Mouse (Mus musculus) heart, embryonic 14.5 days (tissue): Measurements from ENCODE around the gene Kcnj16. TPM values are rescaled to one million over a fixed set of nuclear protein-coding genes. Genes with fewer than 3 reads are reported as not detected.
A peak's percentile ranks its signal among the peaks of the same experiment; 100 is the strongest.

Source experiments
- ATAC-seq: fragments of 200-750 bp; cut with Nextera tagmentation; 2 replicates; pipeline ENCODE4 v1.8.0; 2017; ENCODE audit warnings: low read depth, moderate TSS enrichment; ENCODE audit not compliant: insufficient number of reproducible peaks, insufficient read depth, low FRiP score
- H3K27ac ChIP-seq, 2 experiments: fragments of 200-500 bp in 1 of 2; fragments of 300-500 bp in 1 of 2; sonication (generic) in 1 of 2; replicated peaks in 1 of 2; 2 replicates each; pipeline ENCODE4 v1.5.1; 2012 to 2014; ENCODE audit warnings: low read depth in 2 of 2, low read length in 2 of 2, control low read depth in 1 of 2, mild to moderate bottlenecking in 1 of 2, mixed read lengths in 1 of 2; ENCODE audit not compliant: control insufficient read depth in 1 of 2, insufficient read depth in 1 of 2
- H3K27me3 ChIP-seq: fragments of 300-500 bp; sonication (generic); 2 replicates; pipeline ENCODE4 v1.6.1; 2014; ENCODE audit warnings: mild to moderate bottlenecking, low read length, control low read depth; ENCODE audit not compliant: control insufficient read depth, insufficient read depth
- H3K36me3 ChIP-seq: fragments of 300-500 bp; sonication (generic); 2 replicates; pipeline ENCODE4 v1.6.1; 2014; ENCODE audit warnings: mild to moderate bottlenecking, control low read depth, low read length, mixed read lengths; ENCODE audit not compliant: control insufficient read depth, insufficient read depth
- H3K4me1 ChIP-seq, 2 experiments: fragments of 200-500 bp in 1 of 2; fragments of 300-500 bp in 1 of 2; sonication (generic) in 1 of 2; 2 replicates each; pipeline ENCODE4 v1.6.1; 2012 to 2014; ENCODE audit warnings: low read length in 2 of 2, control low read depth in 1 of 2, mixed read lengths in 1 of 2; ENCODE audit not compliant: control insufficient read depth in 2 of 2, insufficient read depth in 2 of 2
- H3K4me2 ChIP-seq: fragments of 300-500 bp; sonication (generic); 2 replicates; pipeline ENCODE4 v1.6.1; 2014; ENCODE audit warnings: mild to moderate bottlenecking, low read length
- H3K4me3 ChIP-seq, 2 experiments: fragments of 200-500 bp in 1 of 2; fragments of 300-500 bp in 1 of 2; sonication (generic) in 1 of 2; 2 replicates each; pipeline ENCODE4 v1.5.1; 2012 to 2014; ENCODE audit warnings: low read length in 2 of 2, mild to moderate bottlenecking in 2 of 2, control low read depth in 1 of 2, low read depth in 1 of 2, moderate library complexity in 1 of 2; ENCODE audit not compliant: control insufficient read depth in 1 of 2, insufficient read depth in 1 of 2
- H3K9ac ChIP-seq: fragments of 300-500 bp; sonication (generic); 2 replicates; pipeline ENCODE4 v1.6.1; 2014; ENCODE audit warnings: mild to moderate bottlenecking, low read length
- H3K9me3 ChIP-seq: fragments of 300-500 bp; sonication (generic); 2 replicates; pipeline ENCODE4 v1.6.1; 2016; ENCODE audit warnings: low read length, control low read depth; ENCODE audit not compliant: control insufficient read depth
- WGBS: fragments of 180-500 bp; shearing (Covaris S2); extraction: QIAGEN DNeasy Blood & Tissue Kit; methylation state at CpG from one replicate; pipeline ENCODE4 v1.1.7; 2014; 5-methylcytosine and 5-hydroxymethylcytosine counted together
- polyA plus RNA-seq: library from polyadenylated mRNA; unstranded; fragments of >200 nt; fragmentation: Nextera tagmentation; extraction: Ambion mirVana; gene quantifications from 2 replicates; pipeline ENCODE4 v1.2.1, GENCODE M21; 2014

The Kcnj16 gene
- not detected in 2 replicates for polyA plus RNA-seq

DNA sequence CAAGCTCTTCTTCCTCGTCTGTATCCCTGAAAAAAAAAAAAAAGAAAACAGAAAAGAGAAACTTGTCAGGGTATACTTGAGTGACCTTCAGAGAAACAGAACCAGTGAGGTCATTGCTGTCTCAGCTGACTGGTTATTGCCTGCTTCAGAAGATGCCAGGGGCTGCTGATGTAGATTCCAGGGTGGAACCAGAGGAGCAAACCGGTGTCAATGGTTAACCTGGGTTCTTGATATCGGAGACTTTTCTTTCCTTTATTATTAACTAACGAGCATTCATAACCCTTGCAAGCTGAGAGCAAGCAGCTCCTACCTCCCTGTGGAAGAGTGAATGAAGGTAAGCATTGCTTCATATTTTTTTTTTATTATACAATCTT is at the start of gene Kcnj16:
TSS of gene Kcnj16 (plus strand) at position 272 of the 374 bp plus-strand sequence.
- no peak within 1 kb of the TSS for H3K4me2 ChIP-seq
- WGBS: 70% methylated on average over 4 of the region's 4 CpGs
- no peaks in the 10 kb centered on the region for H3K4me1 ChIP-seq
- H3K4me3 ChIP-seq: no peak within 1 kb of the TSS
- ATAC-seq: no peak
- H3K9ac ChIP-seq: no peak within 1 kb of the TSS
- no peak within 1 kb of the TSS for H3K27ac ChIP-seq
- H3K27me3 ChIP-seq: no peaks in the 10 kb centered on the region
- no peaks in the 10 kb centered on the region for H3K36me3 ChIP-seq
- no peaks in the 10 kb centered on the region for H3K9me3 ChIP-seq

DNA sequence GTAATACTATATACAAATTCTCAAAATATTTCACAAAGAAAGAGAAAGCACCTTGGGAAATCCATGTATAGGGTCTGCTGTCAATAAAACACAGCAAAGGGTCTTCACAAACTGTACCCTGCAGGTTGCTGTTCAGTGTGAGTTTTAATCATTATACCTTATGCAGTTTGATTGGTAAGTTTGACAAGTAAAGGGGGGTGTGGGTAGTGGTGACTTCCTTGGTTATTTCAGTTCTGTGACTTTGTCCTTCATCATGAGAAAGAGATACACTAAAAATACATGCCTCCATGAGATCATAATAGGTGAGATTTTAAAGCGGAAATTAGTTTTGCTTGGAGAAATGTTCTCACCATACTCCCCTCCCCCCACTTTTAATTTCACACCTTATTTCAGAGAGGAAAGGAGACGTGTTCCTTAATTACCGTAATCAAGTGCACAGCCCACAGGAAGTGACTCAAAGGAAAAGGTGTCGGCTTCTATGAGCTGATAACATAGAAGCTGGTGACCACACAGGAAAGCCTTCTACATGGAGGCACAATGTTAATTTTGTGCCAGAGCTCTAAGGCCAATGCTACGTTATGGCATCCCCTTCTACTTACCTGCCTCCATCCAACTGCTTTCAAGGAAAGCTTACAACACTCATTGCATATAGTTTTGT is 48.9 kb upstream of the Kcnj16 start:
- WGBS: 55% methylated on average over 5 of the region's 5 CpGs
- no peak overlapping the region for H3K9ac ChIP-seq
- H3K4me2 ChIP-seq: no peak overlapping the region
- H3K27ac ChIP-seq: no peak overlapping the region
- H3K4me1 ChIP-seq: no peaks in the 10 kb centered on the region
- no peaks in the 10 kb centered on the region for H3K36me3 ChIP-seq
- H3K4me3 ChIP-seq: no peak overlapping the region
- ATAC-seq: no peak
- H3K9me3 ChIP-seq: no peaks in the 10 kb centered on the region
- H3K27me3 ChIP-seq: no peaks in the 10 kb centered on the region

DNA sequence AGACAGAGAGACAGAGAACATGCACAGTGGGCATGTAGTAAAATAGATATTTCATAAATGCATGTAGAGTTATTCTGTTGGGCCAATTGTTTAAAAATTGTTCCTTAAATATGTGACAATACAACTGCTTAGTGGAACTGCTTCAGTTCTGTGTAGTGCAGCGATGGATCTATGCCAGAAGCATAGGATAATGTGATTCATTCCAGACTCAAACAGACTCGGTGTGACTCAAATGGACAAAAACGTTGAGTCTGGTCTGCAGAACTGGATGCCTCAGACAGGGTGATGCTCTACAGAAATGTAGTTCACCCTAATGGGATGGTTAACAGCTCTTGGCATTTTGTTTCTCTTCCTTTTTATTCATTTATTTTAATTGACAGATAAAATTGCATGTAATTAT is 32.1 kb upstream of the Kcnj16 start:
- Histone ChIP-seq H3K36me3 (no peaks in the 10 kb centered on the region), H3K27me3 (no peaks in the 10 kb centered on the region), H3K4me3 (no peak overlapping the region), H3K4me2 (no peak overlapping the region), H3K9me3 (no peaks in the 10 kb centered on the region), H3K27ac (no peak overlapping the region), H3K4me1 (no peaks in the 10 kb centered on the region), H3K9ac (no peak overlapping the region)
- ATAC-seq: no peak
- WGBS: 48% methylated on average over 3 of the region's 3 CpGs

DNA sequence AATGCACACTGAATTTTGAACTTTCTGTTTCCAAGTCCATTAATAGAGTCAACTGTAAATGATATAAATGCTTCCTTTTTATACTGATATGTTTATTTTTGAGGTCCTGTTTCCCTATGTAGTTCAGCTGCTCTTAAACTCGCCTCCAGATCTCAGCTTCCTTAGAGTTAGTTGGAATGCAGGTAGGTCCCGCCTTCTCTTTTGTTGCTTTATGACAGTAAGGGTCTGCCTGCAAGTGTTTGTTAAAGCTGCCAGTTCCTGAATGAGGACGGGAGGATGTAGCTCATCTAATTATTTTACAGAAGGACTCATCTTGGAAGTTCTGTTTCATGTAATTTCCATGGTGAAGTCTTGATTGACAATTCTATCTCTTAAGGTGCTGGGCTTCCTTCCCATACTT is 25.6 kb upstream of the Kcnj16 start:
- no peaks in the 10 kb centered on the region for H3K27me3 ChIP-seq
- ATAC-seq: no peak
- H3K4me2 ChIP-seq: no peak overlapping the region
- no peak overlapping the region for H3K9ac ChIP-seq
- no peaks in the 10 kb centered on the region for H3K9me3 ChIP-seq
- no peaks in the 10 kb centered on the region for H3K36me3 ChIP-seq
- H3K4me3 ChIP-seq: no peak overlapping the region
- WGBS: 35% methylated on average over 3 of the region's 3 CpGs
- H3K27ac ChIP-seq: peak overlapping the region; percentile 31 to 70; a peak in 3 of 4 replicates
- H3K4me1 ChIP-seq: peaks cover 5 to 6% of the 10 kb centered on the region in 2 experiments

DNA sequence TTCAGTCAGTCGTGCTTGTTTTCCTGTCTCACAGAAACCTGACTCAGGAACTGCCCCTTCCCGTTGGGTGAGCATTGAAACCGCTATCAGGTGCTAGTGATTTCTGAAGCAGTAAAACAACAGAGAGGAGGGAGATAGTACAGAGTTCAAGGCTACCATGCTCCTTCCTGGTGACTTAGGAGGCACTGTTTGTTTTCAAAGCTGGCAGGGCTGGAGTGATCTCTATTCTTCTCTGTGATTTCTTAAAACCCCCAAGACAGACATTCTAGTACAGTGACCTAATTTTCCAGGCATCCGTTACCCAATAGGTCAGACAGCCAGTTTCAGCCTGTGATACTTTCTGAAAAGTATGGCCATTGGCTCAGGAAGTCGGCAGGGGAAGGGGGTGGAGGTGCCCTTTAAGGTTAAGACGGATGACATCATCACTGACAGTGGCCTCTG is 25.1 kb upstream of the Kcnj16 start:
- peaks cover 5 to 6% of the 10 kb centered on the region in 2 experiments for H3K4me1 ChIP-seq
- peak overlapping the region; percentile 31 to 70; a peak in 3 of 4 replicates for H3K27ac ChIP-seq
- no peaks in the 10 kb centered on the region for H3K36me3 ChIP-seq
- no peak overlapping the region for H3K4me3 ChIP-seq
- H3K9ac ChIP-seq: no peak overlapping the region
- 19% methylated on average over 6 of the region's 6 CpGs for WGBS
- peak; percentile 80; the same call in 1 of the 2 replicates for ATAC-seq
- H3K4me2 ChIP-seq: peak overlapping the region; percentile 7; the same call in 1 of the 2 replicates
- H3K27me3 ChIP-seq: no peaks in the 10 kb centered on the region
- no peaks in the 10 kb centered on the region for H3K9me3 ChIP-seq

DNA sequence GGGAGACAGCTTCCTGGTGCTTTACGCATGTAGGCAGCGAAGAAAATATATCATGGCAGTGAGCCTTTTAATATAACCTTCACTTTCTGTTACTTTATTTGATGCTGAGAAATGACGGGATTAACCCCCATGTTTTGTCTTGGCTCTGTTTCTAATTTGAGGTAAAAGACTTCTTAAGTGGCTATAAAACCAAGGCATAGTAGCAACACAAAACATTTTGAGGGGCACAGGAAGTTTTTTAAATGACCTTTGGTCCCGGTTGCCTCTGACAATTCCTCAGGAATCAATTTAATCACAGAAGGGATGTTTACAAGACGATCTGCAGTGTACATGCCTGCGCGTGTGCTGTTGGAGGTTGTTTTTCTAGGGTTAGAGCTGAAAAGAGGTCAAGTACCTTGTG is 11.2 kb upstream of the Kcnj16 start:
- ATAC-seq: no peak
- Histone ChIP-seq H3K27ac (no peak overlapping the region), H3K9me3 (no peaks in the 10 kb centered on the region), H3K27me3 (no peaks in the 10 kb centered on the region), H3K9ac (no peak overlapping the region), H3K4me1 (no peaks in the 10 kb centered on the region), H3K4me3 (no peak overlapping the region), H3K36me3 (no peaks in the 10 kb centered on the region), H3K4me2 (no peak overlapping the region)
- 68% methylated on average over 7 of the region's 7 CpGs for WGBS

DNA sequence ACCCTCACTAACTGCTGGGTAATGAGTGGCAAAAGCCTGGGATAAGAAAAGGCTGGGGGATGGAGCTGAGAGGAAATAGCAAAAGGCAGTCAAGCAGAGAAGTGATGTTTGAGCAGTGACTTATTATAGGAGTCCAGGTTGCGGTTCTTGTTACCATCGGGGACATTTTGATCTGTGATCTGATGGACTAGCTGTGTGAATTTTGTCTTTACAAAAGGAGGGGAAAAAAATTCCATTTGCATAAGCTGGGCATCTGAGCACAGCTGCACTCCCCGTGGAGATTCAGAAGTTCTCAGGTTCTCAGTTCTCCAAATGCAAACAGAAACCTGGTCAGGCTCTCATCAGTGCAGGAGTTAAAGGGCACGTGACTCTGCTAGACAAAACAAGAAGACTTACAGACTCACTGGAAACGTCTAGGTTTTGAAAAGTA is 6.2 kb upstream of the Kcnj16 start:
- Histone ChIP-seq H3K36me3 (no peaks in the 10 kb centered on the region), H3K9ac (no peak overlapping the region)
- 35% methylated on average over 5 of the region's 5 CpGs for WGBS

More for the DNA sequence above, 6.2 kb upstream of the Kcnj16 start:
- no peaks in the 10 kb centered on the region for H3K9me3 ChIP-seq
- H3K4me2 ChIP-seq: no peak overlapping the region
- no peaks in the 10 kb centered on the region for H3K27me3 ChIP-seq
- ATAC-seq: no peak
- H3K4me1 ChIP-seq: no peaks in the 10 kb centered on the region
- no peak overlapping the region for H3K27ac ChIP-seq
- no peak overlapping the region for H3K4me3 ChIP-seq
